In the genomic region with DNA sequence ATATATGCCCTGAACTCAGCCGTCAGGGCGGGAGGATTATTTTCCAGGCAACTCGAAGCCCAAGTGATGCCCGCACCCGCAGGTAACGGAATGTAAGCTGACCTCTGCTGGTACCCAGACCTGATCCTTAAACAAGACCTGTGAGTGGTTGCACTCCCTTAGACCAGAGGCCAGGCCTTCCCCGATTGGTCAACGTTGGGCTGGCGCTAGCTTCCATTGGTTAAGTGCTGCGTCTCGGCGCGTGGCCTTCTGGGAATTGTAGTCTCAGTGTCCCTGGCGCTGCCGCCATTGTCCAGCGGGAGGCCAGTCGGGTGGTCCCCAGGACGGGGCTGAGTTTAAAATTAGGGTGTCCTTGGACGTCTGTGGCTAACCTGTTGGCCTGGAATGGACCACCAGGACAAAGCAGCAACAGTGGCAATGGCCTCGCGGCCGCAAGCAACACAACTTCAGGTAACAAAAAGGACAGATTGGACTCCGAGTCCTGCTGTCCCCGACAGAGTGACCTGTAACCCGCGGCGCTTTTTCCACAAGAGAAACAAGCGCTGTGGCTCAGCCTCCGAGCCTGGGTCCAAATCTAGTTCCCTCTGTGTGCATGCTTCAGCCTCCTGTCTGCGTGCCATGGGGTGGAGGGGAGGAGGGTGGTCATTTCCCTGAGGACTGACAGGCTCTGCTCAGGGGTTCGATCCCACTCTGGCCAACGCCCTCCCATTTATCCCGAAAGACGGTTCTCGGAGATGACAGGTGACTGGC, we compare ENCODE assay signal across 8 mouse cellular contexts. TPM values are rescaled to one million over a fixed set of nuclear protein-coding genes. Genes with fewer than 3 reads are reported as not detected.
DNase-seq lines count a peak whose midpoint lies in the region; ATAC-seq lines count a peak whose summit lies in the region.

Gene Zfp128 (plus strand): TSS at position 267 of the 750 bp plus-strand sequence.

- peaks cover 17% of the 10 kb centered on the region for H3K36me3 ChIP-seq in intestine, embryonic 14.5 days (ENCODE audit: control insufficient read depth, insufficient read depth, low read length)

- H3K27me3 ChIP-seq in intestine, embryonic 14.5 days (replicated peaks; ENCODE audit: control insufficient read depth, insufficient read depth, low read length) = no peaks in the 10 kb centered on the region

- intact Hi-C loops in left cerebral cortex, postnatal 14 days (cut with DNase I) = no loop called here

- peak within 1 kb of the TSS; percentile 53 for H3K4me3 ChIP-seq in intestine, embryonic 14.5 days (ENCODE audit: low read depth, low read length)

- ATAC-seq in intestine, embryonic 14.5 days (replicated peaks; ENCODE audit: low FRiP score, low TSS enrichment, low read depth) = peak; percentile 100

- H3K4me1 ChIP-seq in intestine, embryonic 14.5 days (replicated peaks; ENCODE audit: control insufficient read depth, insufficient read depth, low read length) = no peaks in the 10 kb centered on the region; the same call in 1 of the 2 replicates

- peak within 1 kb of the TSS; percentile 68 for H3K9ac ChIP-seq in intestine, embryonic 14.5 days (ENCODE audit: low read length)

- no peaks in the 10 kb centered on the region for H3K9me3 ChIP-seq in intestine, embryonic 14.5 days (ENCODE audit: control insufficient read depth, low read length)

- WGBS in intestine, embryonic 14.5 days = 2% methylated on average over 35 of the region's 35 CpGs

- H3K27ac ChIP-seq in intestine, embryonic 14.5 days (ENCODE audit: low read depth) = no peak within 1 kb of the TSS

- H3K4me2 ChIP-seq in intestine, embryonic 14.5 days (ENCODE audit: low read length) = peak within 1 kb of the TSS; percentile 76

- peak; percentile 85 to 86 for DNase-seq in adrenal gland, adult 18-20 months (ENCODE audit: low spot score in 2 of 2)
- DNase-seq in embryo, embryonic 11 days = peak; percentile 98
- peak; percentile 92 for DNase-seq in gastrocnemius, postnatal 25 days
- DNase-seq in intestine, embryonic 14.5 days (ENCODE audit: low spot score) = peak; percentile 94
- DNase-seq in left cerebral cortex, postnatal 14 days (ENCODE audit: low spot score in 2 of 2) = peak; percentile 95 to 97
- peak; percentile 96 for DNase-seq in mesoderm, embryonic 11.5 days (ENCODE audit: low read depth, low spot score)
- peak; percentile 96 to 97 for DNase-seq in right cerebral cortex, postnatal 36 days (ENCODE audit: low spot score in 2 of 2)
- peak; percentile 93 for DNase-seq in yolk sac, embryonic 10.5 days (ENCODE audit: low spot score)

RNA-seq across cellular contexts. Expression of gene Zfp128, which starts in this region (rescaled TPM):
- 1 to 10 TPM; 3.0 to 4.0 TPM for total RNA-seq in adrenal gland, adult 18-20 months (2021)
- 1 to 10 TPM; 2.4 TPM for total RNA-seq in gastrocnemius, postnatal 25 days (2021)
- polyA plus RNA-seq in intestine, embryonic 14.5 days (2014; fragmentation: Nextera tagmentation; extraction: Ambion mirVana) = 4.4 and 4.8 TPM in 2 replicates
- total RNA-seq in left cerebral cortex, postnatal 14 days (2021) = 1 to 10 TPM; 7.1 to 7.4 TPM
